Mouse (Mus musculus) right cerebral cortex, adult 2 months (tissue): ENCODE measurements at regions not wholly inside any gene's neighbourhood (a gene's known extent, or its start where the extent isn't known, plus 50 kb on each side); places are given as distances from the start of the nearest gene placed in this dataset.
"Not testable (repeated sequence)": the region's sequence is repeated elsewhere in the genome, so short reads cannot be mapped to it uniquely, and the experiment has no call there.

Experiments used
- DNase-seq, 2 experiments: peaks; one replicate each; pipeline ENCODE4 v3.0.0; 2021 to 2022; ENCODE audit warnings: low spot score in 2 of 2

DNA sequence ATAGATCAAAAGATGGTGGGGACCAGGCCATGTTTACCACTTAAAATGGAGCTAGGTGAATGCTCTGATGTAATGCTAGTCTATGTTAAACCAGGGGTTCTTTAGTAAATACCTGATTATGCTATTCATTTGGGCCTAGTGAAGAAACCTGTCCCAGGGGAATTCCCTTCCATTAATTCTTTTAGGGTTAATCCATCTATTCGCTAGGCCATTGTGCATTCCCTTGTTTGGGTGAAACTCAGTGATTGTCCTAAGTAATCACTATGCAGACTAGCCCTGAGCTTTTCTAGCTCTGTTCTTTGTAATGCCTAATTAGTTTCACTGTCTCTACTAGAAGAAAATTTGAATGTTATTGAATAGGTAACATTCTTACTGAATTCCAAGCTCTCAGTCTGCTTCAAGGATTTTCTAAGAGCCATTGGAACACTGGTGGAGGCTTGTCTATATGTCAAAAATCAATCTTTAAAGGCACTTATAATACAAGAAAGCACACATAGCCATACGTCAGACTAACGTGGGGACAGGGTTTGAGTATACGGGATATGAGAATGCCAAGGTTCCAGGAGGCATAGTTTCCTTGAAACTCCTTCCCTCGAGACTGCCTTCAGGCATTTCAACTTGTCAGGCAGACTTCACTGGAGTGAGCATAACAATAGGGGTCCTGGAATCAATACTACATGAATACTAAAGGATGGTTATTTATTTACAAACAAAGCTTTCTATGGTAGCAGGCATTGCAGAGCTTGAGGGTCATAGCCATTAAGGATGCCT is 266.9 kb upstream of the 4930578C19Rik start:
- DNase-seq: no peak

DNA sequence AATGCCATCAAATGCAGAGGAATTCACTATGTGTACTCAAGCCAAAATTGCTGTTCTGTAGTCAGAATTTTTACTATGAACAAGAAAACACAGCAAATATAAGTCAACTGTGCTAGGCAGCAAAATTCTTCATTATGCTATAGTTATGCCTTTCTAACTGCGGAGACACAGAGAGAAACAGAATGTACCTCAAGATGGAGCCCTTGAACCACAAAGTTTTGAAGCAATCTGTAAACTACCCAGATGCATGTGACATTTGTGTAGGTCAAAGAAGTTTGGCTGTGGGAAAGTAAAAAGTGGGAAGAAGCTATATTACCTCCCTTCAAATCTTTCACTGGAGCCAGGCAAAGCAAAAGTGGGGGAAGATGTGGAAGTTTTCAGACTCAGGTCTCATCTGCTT is 226.0 kb upstream of the 4930578C19Rik start:
- peak in 1 of 2 experiments; percentile 4 for DNase-seq

DNA sequence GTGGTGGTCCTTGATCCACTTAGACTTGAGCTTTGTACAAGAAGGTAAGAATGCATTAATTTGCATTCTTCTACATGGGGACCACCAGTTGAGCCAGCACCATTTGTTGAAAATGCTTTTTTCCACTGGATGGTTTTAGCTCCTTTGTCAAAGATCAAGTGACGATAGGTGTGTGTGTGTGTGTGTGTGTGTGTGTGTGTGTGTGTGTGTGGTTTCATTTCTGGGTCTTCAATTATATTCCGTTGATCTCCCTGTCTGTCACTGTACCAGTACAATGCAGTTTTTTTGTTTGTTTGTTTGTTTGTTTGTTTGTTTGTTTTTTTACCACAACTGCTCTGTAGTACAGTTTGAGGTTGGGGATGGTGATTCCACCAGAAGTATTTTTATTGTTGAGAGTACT is 206.1 kb upstream of the 4930578C19Rik start:
- DNase-seq: not testable (repeated sequence)

DNA sequence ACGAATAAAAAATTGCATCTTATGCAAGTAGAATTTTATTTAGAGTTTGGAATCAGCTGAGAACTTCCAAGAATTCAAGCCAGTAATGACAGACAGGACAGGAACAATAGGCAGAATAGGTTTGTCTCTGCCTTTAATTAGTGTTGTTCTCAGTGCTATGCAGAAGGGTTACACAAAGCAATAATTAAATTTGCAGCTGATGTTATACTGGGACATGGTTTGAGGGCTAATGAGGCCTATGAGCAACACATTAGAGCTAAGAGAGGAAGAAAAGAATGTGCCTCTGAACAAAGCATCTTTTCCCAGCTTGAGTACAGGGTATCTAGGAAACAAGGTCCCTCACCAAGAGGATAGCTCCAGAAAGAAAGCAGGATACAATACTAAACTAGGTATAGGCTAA is 201.9 kb upstream of the 4930578C19Rik start:
- DNase-seq: no peak

DNA sequence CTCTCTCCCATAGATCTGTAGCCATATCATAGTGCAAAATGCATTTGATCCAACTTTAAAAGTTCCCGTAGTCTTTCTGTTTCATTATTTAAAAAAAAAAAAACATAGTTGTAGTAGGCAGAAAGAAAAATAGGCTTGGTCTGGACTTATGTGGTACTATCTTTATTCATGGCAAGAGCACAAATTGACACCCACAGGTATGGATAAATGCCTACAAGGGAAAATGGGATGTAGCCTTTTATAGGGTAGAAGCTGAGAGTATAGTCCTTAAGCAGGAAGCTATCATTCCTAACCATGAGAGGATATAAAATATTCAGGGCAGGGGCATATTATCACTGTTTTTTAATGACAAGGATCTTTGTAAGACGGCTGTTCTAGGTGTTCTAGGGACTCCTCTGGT is 157.4 kb upstream of the 4930578C19Rik start:
- no peak for DNase-seq
